Comparison of ENCODE assay signal across 15 mouse cellular contexts in the genomic region with DNA sequence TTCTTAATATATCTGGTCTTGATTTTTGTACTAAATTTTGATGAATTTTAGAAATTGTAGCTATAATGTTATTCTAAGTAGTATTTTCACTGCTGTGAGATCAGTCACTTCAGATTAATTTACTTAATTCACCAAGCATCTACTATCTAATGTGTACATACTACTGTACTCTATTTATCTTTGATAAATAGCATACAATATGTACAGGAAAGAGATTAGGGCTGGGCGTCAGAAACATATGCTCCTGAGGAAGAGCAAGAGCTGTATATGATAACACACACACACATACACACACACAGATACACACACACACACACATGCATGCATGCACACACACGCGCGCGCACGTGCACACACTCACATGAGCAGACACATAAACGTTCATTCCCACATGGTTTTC.
"Had no signal": no experiment of that assay in that cellular context is flagged by ENCODE, and none has a peak within 500 bp of the region (broad histone marks: within the 10 kb centered on the region; RNA-seq: fewer than 3 reads in every experiment).

No protein-coding gene starts in this region.

- H3K9ac ChIP-seq: neural tube, embryonic 15.5 days; stomach, embryonic 15.5 days had no signal

- H3K27ac ChIP-seq: neural tube, embryonic 15.5 days; stomach, embryonic 15.5 days; stomach, postnatal 0 days had no signal

- H3K4me2 ChIP-seq: neural tube, embryonic 15.5 days; stomach, embryonic 15.5 days had no signal

- DNase-seq: retina, postnatal 1 day; right cerebral cortex, adult 18-20 months; right cerebral cortex, postnatal 14 days; right cerebral cortex, postnatal 25 days; right cerebral cortex, postnatal 4 days; spleen, adult 18-20 months; thymus, adult 18-20 months; thymus, adult 2 months; thymus, postnatal 14 days; thymus, postnatal 25 days; thymus, postnatal 36 days; thymus, postnatal 4 days had no signal

- H3K4me3 ChIP-seq: neural tube, embryonic 15.5 days; stomach, embryonic 15.5 days had no signal

- H3K9me3 ChIP-seq: neural tube, embryonic 15.5 days; stomach, embryonic 15.5 days had no signal

- H3K4me1 ChIP-seq: neural tube, embryonic 15.5 days; stomach, embryonic 15.5 days had no signal

- H3K27me3 ChIP-seq: neural tube, embryonic 15.5 days; stomach, embryonic 15.5 days had no signal

- H3K36me3 ChIP-seq: neural tube, embryonic 15.5 days; stomach, embryonic 15.5 days had no signal
